Mouse (Mus musculus) gastrocnemius, adult 18-20 months (tissue): ENCODE data around the gene Rnh1. TPM values are rescaled to one million over a fixed set of nuclear protein-coding genes. Genes with fewer than 3 reads are reported as not detected.

Experiments used
- DNase-seq: peaks from one replicate; pipeline ENCODE4 v3.0.0; 2021; ENCODE audit warnings: low spot score
- long read RNA-seq, 2 experiments: library from polyadenylated mRNA; stranded (forward); transcript quantifications; one replicate each; pipeline ENCODE4 v2.0.0; 2021
- total RNA-seq, 2 experiments: library from RNA; stranded (reverse); gene quantifications; 2 replicates each; pipeline ENCODE4 v1.2.3; 2021

Gene Rnh1
- 10 to 100 TPM; 49.3 to 52.9 TPM for total RNA-seq
- long read RNA-seq, experiment 1, transcript Rnh1-201 (10 exons, 2,091 nt): minor isoform, 15 of 59 reads
- long read RNA-seq, experiment 1, transcript Rnh1-202 (10 exons, 1,656 nt): major isoform, 33 of 59 reads
- long read RNA-seq, experiment 1, partial matches to known transcripts: 10 of 59 reads
- long read RNA-seq, experiment 1, other reads (novel, unspliced or antisense): 1 of 59 reads
- long read RNA-seq, experiment 2, transcript Rnh1-201 (10 exons, 2,091 nt): minor isoform, 5 of 56 reads
- long read RNA-seq, experiment 2, transcript Rnh1-202 (10 exons, 1,656 nt): major isoform, 30 of 56 reads
- long read RNA-seq, experiment 2, partial matches to known transcripts: 19 of 56 reads
- long read RNA-seq, experiment 2, other reads (novel, unspliced or antisense): 1 of 56 reads

DNA sequence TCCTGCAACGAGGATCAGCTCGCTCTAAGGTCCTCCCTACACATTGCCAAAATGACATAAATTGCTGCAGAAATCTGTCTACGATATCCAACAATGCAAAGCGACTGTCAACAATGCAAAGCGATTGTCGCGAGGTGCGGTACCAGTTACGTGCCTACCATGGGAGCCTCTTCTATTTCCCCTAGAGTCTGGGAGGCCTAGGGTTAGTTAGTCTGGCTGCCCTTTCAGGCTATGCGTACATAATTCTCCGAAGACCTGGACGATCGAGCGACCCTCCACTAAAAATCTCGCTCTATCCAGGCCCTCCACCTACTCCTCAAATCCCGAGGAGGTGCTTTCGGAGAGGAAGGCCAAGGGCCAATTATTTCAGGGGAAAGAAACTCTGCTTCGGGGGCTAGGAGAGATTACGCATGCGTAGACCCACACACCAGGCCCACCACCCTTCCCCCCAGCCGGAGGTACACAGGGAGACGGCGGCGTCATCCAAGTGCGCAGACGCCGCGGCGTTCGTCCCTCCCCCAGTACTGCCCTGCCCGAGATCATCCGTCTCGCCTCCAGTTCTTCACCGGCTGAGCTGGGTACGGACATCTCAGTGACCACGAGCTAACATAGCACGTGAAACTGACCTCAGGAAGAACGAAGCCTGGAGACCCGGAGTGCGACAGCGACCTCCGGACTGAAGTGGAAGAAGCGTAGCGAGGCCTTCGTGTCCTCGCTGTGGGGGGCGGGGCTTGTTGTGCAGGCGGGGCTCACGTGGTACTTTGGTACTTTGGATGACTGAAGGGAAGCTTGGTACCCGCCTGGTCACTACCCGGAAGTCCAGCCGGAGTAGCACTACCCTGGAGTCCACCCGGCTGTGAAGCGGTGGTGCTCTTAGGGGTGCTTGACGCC, at the start of gene Rnh1:
Gene Rnh1 (minus strand): TSS at position 742 of the 891 bp plus-strand sequence.
- peak; percentile 90 for DNase-seq

DNA sequence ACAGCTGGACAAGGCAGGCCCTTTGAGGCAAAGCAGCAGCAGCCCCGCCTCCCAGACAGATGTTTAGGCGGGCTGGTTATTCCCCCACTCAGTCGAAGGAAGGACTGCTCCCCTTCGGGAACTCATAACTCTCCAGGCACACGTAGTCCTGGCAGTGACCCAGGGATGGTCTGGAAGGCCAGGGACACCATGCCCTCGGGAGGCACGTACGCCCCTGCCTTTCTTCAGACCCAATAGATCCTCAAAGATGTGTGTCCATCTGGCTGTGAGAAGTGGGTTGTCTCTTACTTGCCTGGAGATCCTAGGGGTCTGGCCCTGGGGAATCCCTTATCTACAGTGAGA, 49.4 kb upstream of the Rnh1 start:
- DNase-seq: no peak

DNA sequence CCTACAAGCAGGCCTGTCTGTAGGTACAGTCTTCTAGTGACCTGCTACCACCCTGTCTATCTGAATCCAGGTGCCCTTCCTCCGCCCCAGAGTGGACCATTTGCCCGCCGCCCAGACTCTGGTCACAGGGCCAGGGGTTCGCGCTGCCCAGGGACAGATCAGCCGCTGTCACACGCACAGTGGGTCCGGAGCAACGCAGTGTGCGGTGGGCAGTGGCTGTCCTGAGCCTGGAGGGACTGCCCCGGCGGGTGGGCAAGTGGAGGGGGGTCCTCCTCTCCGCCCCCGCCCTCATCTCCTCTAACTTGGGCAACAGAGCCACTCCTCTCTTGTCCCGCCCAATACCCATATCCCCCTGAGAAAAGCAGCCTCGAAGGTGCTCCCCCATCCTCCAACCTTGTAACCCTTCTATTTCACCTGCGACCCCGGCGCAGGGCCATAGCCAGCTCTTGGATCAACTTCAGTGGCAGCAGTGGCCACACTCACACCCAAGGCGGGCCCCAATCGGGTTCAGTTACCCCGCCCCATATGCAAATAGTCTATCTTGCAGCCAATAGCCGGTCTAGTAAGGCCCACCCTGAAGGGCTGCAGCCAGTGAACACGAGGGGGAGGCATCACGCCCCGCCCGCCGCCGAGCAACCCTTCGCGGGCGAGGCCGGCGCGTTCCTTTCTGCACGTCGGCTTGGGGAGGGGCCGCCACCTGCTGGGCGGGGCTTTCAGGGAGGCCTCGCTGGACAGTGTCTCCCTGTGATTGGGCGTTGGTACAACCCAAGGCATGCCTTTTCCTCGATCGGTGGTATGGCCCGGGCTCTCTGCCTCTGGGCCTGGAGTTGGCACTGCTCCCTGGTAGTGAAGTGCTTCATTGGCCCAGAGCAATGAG, 48.8 kb upstream of the Rnh1 start:
- DNase-seq: peak; percentile 95

DNA sequence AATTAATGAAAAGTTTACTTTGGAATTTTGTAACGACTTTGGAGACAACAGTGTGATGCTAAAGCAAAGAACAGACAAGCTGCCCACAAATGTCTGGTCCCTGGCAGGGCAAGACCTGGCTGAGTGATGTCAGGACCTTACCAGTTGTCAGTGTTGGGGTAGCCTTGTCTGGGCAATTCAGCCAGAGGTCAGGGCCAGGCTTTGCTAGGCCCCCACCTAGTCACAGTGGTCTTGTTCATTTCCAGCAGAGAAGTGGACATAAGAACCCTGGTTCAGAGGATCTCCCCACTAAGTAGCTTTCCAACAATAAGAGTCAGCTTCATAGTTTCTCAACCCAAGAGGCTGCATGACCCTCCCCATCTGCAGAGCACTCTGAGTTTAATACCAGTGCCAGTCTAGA, 47.7 kb upstream of the Rnh1 start:
- no peak for DNase-seq

DNA sequence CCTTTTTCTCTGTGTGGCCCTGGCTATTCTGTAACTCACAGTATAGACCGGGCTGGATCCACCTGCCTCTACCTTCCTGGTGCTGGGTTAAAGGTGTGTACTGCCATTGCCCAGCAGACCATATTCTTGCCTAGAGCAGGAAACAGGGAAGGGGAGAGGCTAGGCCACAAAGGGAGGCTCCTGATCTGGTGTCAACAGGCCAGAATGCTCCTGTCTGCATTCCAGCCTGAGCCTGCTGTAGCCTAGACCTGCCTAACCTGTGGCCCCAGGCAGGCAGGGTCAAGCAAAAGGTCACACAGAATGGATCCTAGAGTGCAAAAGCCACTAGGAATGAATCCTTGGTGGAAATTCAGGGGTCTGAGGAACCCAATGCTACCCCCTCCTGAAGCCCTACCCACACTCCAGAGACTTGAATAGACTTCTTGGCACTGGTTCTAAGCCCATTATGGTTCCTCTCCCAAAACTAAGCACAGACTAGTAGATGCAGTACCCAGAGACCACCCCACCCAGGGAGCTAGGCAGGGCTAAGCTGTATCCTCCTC, 47.0 kb upstream of the Rnh1 start:
- no peak for DNase-seq

DNA sequence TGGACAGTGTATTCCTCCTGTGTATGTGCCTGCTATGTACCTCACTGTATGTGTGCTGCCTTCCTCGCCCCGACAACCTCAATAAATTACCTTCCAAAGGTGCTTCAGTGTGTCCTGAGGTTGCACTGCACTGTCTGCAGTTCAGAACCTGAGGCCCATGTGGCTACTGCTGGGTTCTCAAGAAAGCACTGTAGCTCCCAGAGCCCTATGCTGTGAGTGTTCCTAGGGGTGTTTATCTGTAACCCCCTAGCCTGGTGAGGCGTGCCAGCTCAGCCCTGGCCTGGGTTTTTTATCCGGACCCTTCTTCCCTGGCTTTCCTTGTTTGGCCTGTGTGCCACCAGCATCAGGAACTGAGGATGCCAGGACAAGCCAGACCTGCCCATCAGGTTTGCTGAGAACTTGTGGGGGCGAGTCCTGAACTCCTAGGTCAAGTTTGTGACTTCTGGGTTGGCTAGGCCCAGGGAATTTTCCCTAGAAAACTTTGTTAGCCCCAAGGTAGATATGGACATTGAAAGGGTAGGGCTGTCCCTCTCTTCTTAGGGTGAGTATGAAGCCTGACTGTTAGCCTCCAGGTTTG, 46.0 kb upstream of the Rnh1 start:
- DNase-seq: no peak

DNA sequence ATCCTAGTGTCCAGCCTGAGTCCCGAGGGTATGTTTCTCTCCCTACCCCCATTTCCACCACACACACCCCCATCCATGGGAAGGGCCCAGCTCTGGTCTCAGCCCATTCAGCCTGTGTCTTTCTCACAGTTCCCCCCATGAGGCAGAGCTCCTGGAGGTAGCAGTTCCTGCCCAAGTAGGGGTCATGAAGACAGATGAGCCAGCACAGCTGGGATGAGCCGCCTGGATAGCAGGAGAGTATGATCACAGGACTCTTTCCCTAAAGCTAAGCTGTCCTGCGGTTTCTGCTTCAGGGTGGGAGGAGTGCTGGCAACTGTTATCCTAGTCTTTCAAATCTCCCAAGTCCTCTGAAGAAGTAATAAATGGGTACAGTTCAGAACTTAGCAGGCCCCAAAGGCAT, 45.5 kb upstream of the Rnh1 start:
- no peak for DNase-seq

DNA sequence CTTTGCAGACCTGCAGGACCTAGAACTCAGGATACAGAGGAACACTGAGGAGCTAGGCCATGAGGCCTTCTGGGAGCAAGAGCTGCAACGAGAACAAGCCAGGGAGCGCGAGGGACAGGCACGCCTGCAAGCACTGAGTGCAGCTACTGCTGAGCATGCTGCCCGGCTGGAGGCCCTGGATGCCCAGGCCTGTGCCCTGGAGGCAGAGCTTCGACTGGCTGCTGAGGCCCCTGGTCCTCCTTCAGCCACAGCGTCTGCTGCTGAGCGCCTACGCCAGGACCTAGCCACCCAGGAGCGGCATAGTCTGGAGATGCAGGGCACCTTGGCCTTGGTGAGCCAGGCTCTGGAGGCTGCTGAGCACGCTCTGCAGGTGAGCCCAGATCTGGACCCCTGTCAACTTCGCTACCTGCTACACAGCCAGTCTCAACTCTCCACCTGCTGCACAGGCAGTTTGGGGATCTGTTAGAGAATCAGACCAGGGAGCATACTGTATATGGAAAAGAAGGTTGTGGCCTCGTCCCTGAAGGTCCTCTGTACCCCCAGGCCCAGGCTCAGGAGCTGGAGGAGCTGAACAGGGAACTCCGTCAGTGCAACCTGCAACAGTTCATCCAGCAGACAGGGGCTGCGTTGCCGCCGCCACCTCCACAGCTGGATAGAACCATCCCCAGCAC, 44.8 kb upstream of the Rnh1 start:
- no peak for DNase-seq

DNA sequence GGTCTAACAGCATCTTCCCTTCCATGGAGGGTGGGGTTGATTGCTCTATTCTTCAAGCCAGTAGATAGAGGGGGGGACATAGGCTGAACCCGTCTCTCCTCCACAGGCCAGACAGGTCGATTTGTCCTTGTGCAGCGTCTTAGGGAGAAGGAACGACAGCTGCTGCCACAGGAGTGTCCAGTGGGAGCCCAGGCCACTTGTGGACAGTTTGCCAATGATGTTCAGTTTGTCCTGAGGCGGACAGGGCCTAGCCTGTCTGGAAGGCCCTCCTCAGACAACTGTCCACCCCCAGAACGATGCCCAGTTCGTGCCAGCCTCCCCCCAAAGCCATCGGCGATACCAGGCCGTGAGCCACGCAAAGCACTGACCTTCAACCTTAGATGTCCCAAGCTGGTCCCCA, 44.2 kb upstream of the Rnh1 start:
- no peak for DNase-seq

DNA sequence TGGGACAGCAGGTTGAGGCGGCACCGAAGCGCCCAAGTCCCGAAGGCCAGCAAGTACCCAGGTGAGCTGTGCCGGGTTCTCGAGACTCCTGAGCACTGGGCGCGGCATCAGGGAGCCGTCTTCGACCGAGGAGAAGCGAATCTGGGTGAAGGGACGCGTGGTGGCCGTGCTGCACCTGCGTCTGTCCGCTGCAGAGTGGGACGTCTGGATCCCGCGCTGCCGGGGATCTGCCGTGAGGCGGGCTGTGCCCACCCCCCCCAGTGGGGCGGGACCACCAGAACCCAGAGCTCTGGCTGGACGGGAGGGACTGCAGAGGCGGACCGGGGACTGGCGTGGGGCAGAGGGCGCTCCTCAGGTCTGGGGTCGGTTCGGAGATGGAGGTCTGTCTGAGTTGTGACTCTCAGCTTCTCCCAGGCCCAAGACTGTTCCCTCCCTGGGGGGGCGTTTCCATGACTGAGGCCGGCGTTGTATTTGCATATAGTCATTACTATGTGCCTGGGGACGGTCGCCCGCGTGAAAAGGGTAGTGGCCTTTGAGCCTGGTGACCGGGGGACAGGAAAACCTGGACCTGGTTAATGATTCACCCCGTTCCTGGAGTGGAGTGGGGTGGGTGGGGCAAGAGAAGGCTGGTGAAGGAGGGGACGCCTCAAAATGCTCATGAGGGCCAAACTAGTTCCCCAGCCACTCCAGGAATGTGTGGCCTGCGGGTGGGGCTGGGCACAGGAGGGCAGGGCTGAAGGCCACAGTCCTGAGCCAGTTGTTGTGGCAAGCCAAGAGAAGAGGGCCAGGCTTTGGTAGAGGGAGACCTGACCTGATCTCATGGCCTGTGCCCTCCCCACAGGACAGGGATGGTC, 43.5 kb upstream of the Rnh1 start:
- DNase-seq: no peak

DNA sequence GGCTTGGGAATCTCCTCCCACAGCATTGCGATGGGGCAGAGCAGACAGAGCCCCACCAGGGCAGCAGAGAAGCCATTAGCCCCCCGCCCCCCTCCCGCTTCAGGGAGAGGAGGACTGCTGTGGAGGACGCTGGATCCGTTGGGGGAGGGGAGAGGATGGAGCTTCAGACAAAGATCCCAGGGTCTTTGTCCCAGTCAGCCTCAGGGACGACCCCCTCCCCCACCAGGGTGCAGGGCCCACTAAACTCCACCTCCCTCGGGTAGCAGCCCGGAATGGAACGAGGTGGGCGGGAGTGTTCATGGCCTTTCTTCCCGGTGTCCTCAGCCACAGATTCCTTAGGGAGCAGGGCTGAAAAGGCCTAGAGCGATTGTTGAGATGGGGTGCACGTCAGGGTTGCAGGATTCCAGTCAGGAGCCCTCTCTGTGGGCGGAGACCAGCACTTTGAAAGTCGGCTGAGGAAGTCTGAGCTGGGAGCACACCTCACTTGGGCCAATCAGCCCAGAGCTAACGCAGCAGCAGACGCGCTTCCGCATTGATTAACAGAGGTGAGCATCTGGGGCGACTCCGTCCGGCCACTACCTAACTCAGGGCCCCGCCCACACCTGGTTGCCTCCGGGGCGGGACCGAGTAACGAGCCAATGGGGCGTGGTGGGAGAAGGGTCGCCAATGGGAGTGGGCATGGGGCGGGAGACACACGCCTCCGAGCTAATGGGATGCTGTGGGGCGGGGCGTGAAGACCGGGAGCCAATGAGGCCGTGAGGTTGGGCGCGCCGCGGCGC, 42.6 kb upstream of the Rnh1 start, which contains the start of gene Rassf7:
Gene Rassf7 (plus strand): TSS at position 760 of the 779 bp plus-strand sequence.
- DNase-seq: peak; percentile 85

DNA sequence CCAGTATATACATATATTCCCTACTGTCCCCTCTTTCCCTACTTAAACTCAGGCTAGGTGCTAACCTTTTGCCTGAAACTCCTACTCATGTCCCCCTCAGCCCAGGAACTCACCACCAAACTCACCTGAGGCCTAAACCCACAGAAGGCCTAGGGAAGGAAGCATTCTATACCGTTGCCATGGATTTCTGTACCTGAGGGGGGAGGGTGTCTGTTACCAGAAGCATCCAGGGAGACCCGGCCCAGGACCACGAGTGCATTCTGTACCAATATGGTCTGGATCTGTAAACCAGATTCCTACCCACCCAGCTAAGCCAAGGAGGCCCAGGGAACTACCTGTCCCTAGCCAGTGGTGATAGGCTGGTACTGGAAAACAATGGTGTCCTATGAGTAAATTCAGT, 41.7 kb upstream of the Rnh1 start:
- DNase-seq: no peak

DNA sequence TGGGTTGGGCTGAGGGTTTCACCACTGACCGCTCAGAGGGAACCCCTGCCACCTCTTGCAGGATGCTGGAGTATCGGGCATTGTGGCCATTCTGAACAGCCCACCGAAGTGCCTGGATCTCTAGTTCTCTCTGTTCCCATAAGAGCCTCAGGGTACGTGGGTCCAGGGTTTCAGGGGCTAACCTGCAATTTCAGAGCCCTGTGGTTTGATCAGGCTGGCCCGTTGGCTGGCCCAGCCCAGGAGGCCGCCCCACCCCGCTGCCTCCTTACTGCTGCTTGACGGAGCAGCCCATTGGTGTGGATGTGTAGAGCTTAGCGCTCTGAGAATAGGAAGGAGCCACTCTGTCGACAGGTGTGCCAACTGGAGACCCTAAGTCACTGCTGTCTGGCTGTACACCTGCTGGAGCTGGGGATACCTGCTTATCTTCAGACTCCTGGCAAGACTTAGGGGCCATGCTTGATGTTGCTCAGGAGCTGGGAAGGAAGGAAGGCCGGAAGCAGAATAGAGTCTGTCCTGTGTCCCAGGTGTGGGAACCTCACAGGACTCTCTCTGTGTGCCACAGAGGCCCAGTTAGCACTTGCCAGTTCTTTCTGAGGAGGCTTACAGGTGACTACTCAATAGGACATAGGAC, 41.1 kb upstream of the Rnh1 start, which contains the start of gene Lmntd2:
Gene Lmntd2 (minus strand): TSS at position 476 of the 631 bp plus-strand sequence.
- DNase-seq: no peak

DNA sequence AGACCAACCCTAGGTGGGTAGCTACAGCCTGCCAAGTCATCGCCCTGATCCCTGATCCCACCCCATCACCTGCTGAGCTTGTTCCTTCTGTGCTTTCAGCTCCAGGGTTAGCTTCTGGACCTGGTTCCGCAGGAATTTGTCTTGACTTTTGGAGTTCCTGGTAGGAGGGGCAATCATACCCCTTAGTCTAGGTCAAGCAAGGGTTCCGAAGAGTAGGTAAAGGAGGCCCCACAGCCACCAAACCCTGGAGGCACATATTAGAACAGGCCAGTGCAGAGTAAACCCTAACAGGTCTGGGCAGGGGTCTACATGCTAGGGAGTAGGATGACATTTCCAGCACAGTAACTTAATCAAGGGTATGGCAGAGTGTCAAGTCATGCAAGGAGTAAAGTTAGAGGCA, 40.5 kb upstream of the Rnh1 start:
- no peak for DNase-seq

DNA sequence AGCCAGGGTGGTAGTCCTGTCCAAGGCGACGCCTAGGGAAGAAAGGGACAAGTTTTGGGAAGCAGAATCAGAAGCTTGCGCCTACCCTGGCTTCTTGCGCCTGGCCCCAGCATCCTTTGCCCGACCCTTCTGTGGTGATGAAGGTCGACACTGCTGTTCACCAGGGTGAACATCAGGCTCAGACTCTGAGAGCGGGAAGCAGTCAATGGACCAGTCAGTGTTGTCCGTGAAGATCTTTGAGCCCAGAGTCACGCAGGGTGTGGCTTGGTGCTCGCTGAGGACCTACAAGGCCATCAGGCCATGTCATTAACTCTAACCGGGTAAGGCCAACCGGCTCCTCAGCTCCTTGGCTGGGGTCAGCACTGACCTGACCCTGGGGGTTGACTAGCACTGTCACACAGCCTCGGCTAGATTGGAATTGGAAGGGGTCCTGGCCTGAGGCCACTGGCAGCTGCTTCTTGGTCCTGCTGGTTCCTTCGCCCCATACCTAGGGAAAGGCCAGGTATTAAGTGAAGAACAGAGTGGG, 38.0 kb upstream of the Rnh1 start:
- no peak for DNase-seq

DNA sequence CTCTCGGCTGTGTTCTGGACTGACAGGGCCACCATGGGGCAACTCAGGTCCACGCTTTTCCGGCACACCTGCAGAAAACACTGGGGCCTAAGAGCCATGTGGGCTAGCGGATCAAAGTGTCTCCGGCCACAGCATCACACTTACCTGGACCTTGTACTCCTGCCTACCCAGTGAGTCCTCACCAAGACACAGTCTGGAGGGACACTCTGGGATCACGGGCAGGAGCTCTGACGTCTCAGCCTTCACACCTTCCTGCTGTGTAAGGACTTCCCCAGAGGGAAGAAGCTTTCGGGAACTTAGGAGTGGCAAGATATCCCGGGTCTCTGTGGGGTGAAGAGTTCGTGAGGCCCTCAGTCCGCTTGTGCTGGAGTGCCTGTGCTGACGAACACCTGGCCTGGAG, 37.5 kb upstream of the Rnh1 start:
- no peak for DNase-seq

DNA sequence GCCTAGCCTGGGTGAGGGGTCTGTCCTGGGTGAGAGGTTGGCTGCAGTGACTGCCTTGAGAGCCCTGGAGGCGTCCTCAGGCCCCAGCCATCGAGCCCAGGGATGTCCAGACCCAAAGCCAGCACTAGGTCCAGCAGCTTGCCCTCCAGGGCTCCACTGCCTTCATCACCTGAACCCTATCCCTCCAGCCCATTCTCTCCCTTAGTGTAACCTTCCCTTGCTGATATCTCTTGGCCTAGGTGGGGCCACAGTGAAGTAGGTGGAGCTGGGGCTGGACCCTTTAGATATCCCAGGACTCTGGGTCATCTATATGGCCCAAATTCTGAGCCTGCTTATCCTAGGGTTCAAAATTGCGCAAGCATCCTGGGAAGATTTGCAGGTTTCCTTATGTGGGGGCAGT, 36.9 kb upstream of the Rnh1 start:
- DNase-seq: no peak
